Mouse (Mus musculus) layer of hippocampus, adult 18-20 months (tissue): ENCODE measurements around the gene Stat3. TPM values are rescaled to one million over a fixed set of nuclear protein-coding genes. Genes with fewer than 3 reads are reported as not detected.

Source experiments
- total RNA-seq, 2 experiments: library from RNA; stranded (reverse); gene quantifications; 2 replicates each; pipeline ENCODE4 v1.2.3; 2021

The Stat3 gene
- total RNA-seq, 2 experiments from 2014 or later: 35.5 to 35.9 TPM

Other genes with a start within 250 kb of the Stat3 start
- gene Zfp385c, start 247.1 kb downstream of the Stat3 start, total RNA-seq: under 1 TPM in 1 of 2 experiments, not detected in 1; 0.37 TPM
- gene Dhx58, start 235.3 kb downstream of the Stat3 start, total RNA-seq: 1 to 10 TPM; 1.4 to 2.5 TPM
- 10 to 100 TPM; 53.9 to 58.0 TPM for gene Kat2a, start 227.1 kb downstream of the Stat3 start, total RNA-seq
- not detected for gene Hspb9, start 225.7 kb downstream of the Stat3 start, total RNA-seq
- gene Rab5c, start 201.3 kb downstream of the Stat3 start, total RNA-seq: 100 to 1,000 TPM; 149 to 156 TPM
- gene Kcnh4, start 179.6 kb downstream of the Stat3 start, total RNA-seq: 1 to 10 TPM; 2.0 to 2.1 TPM
- gene Hcrt, start 176.6 kb downstream of the Stat3 start, total RNA-seq: not detected
- gene Ghdc, start 168.6 kb downstream of the Stat3 start, total RNA-seq: 1 to 10 TPM; 4.4 to 7.0 TPM
- gene Stat5b, start 88.8 kb downstream of the Stat3 start, total RNA-seq: 10 to 100 TPM; 12.1 to 16.2 TPM
- gene Stat5a, start 80.2 kb downstream of the Stat3 start, total RNA-seq: 1 to 10 TPM; 1.1 to 1.8 TPM
- gene Cavin1, start 31.3 kb upstream of the Stat3 start, total RNA-seq: 10 to 100 TPM; 15.8 to 16.0 TPM
- gene Atp6v0a1, start 69.9 kb upstream of the Stat3 start, total RNA-seq: 100 to 1,000 TPM; 421 to 426 TPM
- 1 to 10 TPM; 6.9 to 8.6 TPM for gene Naglu, start 130.5 kb upstream of the Stat3 start, total RNA-seq
- 1 to 10 TPM in 1 of 2 experiments, under 1 TPM in 1; 0.66 to 1.5 TPM for gene Hsd17b1, start 138.9 kb upstream of the Stat3 start, total RNA-seq
- gene Coasy, start 143.0 kb upstream of the Stat3 start, total RNA-seq: 10 to 100 TPM; 24.5 to 25.7 TPM
- 10 to 100 TPM; 41.6 to 44.3 TPM for gene Mlx, start 147.7 kb upstream of the Stat3 start, total RNA-seq
- gene Psmc3ip, start 155.9 kb upstream of the Stat3 start, total RNA-seq: 1 to 10 TPM; 3.4 to 5.4 TPM
- gene Retreg3, start 180.4 kb upstream of the Stat3 start, total RNA-seq: 10 to 100 TPM; 57.2 to 58.1 TPM
- gene Tubg1, start 180.4 kb upstream of the Stat3 start, total RNA-seq: 10 to 100 TPM; 43.7 to 46.5 TPM
- gene Tubg2, start 216.4 kb upstream of the Stat3 start, total RNA-seq: 10 to 100 TPM; 40.2 to 42.7 TPM
- 100 to 1,000 TPM; 154 to 162 TPM for gene Cntnap1, start 231.0 kb upstream of the Stat3 start, total RNA-seq
- gene Plekhh3, start 231.8 kb upstream of the Stat3 start, total RNA-seq: 10 to 100 TPM; 15.0 to 15.3 TPM
- under 1 TPM in 1 of 2 experiments, not detected in 1; 0.18 TPM for gene Ccr10, start 235.9 kb upstream of the Stat3 start, total RNA-seq